Mouse (Mus musculus) MEL-GATA-1-ER (cell line): ENCODE results near the gene Pgc.

Experiments used
- DNase-seq: peaks from one replicate; pipeline ENCODE4 v3.0.0-alpha.2; 2012; ENCODE audit warnings: low read depth; ENCODE audit errors: extremely low read depth

Pgc gene

DNA sequence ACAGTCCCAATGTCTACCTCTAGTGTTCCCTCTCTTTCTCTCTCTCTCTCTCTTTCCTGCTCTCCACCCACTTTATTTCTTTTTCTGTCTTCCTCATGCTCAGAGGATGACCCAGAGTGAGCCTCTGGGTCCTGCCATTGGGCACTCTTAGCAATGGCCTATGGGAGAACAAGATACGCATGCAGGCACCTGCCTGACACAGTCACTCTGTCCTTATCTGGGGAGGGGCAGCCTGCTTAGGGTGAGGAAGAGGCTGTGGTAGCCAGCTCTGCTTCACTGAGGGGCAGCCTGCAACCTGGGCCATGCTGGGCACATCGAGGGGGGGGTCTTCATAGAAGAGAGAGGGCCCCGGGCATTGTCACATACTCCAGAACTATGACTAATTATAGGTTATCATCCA lies 23.0 kb downstream of the Pgc start:
- no peak for DNase-seq

DNA sequence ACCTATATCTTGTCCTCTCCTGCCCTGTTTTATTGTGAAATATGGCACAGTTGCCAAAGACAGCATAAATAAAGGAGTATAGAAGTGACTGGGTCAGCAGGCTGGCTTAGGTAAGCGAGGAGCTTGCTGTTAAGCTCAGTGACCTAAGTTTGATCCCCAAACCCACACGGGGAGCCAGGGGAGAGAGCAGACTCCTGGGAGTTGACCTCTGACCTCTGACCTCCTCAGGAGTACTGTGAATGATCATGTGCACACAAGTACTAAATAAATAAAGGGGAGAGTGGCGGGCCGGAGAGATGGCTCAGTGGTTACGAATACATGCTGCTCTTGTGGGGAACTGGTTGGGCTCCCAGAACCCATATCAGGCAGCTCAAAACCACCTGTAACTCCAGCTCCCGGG lies 23.5 kb downstream of the Pgc start:
- no peak for DNase-seq

DNA sequence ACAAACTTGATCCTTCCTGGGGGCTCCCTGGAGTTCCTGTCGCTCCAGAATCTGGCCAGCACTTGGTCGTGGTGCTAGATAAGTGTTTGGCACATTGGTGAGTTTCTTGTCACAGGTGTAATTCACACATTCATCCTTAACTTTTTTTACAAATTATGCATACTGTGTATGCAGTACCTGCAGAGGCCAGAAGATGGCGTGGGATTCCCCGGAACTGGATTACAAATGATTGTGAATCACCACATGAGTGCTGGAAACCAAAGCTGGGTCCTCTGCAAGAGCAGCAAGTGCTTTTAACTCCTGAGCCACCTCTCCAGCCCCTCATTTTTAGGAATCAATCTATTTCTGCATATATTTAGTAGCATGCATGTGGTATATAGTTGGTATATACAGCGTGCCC lies 25.2 kb downstream of the Pgc start:
- DNase-seq = no peak

DNA sequence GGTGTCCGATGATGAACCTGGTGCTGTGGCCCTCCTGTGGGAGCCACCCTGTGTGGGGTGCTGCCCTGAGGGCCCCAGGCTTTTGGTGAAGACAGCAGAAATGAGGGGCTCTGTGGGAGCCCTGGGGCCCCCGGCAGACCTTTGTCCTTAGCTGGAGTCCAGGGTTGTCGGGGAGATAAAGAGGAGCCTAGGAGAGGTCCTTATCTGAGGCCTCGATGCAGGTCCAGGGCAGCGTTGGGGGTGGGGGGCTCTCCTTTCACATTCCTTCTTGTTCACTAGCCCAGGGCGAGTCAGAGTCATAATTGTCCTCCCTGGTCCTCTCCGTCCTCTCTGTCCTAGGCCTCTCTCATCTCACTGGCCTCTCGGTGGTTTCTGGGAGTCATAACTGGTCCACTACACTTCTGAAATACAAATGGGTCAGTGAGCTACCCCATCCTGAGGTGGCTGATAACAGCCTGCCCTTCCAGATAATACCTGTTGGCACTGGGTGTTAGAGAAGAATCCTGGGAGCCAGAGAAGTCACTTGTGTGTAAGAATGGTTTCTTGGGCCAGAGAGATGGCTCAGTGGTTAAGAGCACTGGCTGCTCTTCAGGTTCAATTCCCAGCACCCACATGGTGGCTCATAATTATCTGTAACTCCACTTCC lies 26.6 kb downstream of the Pgc start:
- peak; percentile 38 for DNase-seq

DNA sequence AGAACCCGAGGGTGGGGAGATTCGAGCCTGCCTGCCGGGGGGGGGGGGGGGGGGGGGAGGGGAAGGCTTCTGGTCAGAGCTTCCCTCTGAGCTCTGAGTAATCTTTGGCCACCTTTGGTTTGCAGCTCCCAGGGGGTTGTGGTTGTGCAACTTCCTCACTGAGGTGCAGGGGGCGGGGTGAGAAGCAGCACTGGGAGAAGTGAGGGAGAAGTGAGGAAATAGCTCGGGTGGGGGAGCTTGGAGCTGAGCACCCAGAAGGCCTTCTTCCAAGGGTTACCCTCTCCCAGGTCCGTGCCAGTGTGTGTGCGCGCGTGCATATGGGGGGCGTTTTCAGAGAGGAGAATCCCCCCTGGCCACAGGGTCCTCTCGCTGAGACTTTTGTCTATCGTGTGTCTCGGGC lies 27.6 kb downstream of the Pgc start:
- peak; percentile 91 for DNase-seq

DNA sequence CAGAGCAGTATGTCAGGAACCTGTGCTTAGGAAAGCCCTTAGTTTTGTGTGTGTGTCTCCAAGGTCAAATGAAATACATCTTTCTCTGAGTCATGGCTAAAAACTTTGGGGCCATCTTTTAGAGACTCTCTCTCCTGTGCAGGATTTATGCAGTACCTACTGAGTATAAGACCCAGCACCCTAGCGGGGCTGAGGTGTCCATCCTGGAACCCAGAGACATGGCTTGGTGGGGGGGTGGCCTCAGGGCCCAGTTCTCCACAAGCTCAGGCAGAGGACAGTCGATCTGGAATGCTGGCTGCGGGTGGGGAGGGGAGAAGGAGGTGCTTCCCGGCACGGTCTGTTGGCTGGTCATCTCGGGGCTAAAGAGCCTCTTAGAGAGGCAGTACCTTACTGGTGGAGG lies 29.7 kb downstream of the Pgc start:
- no peak for DNase-seq

DNA sequence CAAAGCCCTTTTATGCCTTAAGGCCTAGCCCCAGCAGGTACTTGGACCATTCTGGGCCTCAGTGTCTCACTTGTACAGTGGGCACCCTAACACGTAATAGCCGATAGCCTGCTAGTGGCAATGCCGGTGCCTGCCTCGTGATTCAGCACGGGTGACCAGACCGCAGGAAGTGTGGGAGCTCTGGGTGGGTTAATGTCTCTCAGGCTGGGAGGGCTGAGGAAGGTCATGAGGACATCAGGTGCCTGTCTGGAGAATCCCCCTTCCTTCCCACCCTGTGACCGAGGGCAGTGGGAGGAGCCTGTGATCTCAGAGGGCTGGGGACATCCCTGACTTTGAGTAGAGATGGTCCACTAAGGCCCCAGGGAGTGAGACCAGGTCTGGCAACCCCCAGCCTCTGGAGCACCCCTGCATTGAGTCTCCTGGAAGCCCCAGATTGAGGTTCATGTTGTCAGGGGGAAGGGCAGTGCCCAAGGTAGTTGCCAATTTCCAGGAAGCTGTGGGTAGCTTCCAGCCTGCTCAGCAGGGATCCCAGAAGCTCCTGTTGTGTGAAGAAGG lies 30.5 kb downstream of the Pgc start:
- DNase-seq = no peak

DNA sequence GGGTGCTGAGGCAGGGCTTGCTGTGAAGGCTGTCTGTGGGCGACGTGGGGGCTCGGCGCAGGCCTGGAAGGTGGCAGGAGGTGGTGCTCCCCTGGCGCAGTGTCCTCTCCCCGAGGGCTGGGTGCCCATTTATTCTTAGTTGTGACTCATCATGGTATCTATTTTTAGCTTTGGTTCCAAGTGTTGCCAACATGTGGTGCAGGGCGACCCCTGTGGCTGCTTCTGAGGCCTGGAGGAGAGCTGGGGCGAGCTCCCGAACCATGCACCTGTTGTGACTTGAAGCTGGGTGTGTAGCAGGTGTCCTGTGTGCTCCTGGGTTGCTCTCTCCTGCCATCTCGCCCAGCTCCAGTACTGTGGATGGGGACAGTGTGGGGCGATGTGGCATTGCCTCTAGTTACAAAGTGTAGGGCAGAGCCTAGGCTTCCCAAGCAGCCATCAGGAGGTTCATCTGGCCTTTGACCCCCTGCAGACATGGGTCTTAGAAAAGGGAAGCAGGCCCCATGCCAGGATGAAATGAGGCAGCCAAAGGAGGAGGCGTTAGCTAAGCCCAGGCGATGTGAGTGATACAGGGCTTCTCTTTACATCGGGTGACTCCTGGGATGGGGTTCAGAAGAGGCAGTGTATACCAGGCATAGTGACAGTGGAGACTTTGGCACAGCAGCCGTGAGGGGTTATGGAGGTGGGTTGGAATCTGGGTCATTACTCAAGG lies 33.2 kb downstream of the Pgc start:
- DNase-seq = no peak

DNA sequence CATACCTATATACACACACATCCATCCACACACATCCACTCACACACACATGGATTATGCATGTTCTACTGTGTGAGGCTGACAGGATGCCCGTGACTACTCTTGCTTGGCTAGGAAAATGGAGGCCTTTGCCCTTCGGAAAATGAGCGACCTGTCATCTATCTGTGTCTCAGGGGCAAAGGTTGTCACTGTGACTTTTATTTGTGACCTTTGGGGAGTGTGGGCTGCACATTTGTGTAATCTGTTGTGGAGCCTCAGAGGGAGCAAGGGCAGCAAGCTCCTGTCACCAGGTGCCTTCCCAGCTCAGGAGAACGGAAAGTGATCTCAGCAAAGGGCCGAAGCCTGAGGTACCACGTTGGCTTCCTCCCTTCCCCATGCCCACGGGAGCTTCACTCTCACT lies 35.4 kb downstream of the Pgc start:
- DNase-seq = no peak

DNA sequence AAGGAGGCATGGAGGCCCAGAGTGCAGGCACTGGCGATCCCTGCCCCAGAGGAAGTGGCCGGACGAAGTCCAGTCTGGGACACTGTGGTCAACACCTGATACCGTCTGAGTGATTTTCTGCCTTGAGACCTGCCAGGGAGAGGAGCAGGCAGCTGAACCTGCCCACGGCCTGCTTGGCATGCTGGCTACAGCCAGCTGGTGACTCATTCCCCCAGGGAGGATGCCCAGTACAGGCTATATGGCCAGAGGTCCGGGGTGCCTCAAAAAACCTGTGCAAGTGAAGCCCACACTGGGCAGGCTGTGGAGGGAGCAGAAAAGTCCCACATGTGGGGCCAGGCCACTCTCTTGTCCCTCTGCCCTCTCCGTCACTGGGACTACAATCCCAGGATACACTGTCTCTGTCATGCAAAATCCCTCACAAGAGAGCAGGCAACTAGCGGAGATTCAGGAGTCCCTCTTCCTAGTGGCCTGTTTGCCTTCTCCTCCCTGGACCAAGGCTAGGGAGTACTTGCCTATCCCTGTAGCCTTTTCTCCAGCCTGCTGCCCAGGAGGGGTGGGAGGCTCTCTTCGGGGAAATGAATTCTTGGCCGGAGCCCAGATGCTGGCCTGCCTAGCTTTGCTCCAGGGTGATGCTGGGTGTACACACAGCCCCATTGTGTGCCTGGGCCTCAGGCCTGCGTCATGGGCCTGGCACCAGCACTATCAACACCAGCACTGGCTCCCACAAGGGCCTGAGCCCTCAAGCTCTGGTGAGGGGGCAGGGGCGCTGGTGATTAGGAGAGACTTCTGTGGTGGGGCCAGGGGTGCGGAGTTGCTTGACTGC lies 36.1 kb downstream of the Pgc start:
- no peak for DNase-seq

DNA sequence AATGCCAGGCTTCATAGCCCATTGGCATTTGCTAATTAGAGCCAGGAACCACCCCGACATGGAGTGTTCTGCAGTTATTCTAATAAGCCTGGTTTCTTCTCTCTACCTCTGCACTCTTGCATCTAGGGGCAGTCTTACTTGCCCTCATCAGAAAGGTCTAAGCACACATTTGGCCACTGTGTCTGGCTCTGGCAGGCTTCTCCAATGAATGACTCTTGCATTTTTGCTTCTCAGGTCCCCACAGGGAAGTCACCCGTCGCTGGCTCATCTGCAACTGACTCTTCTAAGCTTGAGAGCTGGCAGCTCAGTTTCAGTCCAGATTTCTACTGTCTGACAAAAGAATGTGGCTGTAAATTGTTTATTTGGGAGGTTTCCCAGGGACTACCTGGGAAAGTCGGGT lies 39.3 kb downstream of the Pgc start:
- no peak for DNase-seq

DNA sequence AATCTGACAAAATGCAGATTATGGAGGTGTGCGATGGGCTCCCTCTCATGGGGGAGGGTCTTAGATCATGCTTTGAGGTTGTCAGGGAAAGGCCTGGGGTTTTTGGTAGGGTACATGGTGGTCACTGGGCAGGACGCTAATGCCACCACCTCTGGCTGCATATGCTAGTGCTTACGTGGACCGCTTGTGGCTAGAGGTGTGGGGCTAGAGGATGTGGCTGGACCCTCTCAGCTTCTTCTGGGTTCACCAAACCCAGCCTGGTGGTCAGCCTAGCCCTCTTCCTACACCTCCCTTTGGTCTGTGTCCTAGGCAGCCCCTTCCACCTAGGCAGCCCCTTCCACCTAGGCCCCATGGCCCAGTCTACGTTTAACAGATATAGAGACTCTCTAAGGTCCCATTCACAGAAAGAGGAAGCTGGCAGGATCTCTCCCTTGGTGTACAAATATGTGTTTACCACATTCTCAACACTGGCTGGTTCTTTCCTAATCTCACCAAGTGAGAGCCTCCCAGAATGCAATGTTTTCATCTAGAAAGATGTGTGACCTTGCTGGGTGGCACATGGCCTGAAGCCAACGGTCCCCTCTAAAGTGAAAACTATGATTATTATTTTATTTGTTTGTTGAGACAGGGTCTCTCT lies 39.9 kb downstream of the Pgc start:
- peak; percentile 78 for DNase-seq

DNA sequence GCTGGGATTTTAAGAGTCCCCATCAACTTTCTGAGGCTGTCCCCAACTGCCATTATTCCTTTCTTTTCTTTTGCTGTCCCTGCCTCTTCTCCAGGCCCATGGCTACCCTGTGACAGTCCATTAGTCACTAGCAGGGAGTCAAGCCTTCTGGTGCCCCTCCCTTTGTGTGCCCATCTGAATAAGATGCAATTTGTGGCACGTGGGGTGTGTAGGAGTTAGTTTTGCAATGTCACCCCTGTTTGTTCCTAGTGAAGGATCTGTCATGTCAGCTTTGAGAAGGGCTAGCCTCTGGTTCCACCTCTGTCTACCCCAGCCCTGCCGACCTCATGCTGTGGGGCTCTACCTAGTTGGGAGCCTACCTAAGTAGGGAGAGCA lies 40.4 kb downstream of the Pgc start:
- DNase-seq = no peak

DNA sequence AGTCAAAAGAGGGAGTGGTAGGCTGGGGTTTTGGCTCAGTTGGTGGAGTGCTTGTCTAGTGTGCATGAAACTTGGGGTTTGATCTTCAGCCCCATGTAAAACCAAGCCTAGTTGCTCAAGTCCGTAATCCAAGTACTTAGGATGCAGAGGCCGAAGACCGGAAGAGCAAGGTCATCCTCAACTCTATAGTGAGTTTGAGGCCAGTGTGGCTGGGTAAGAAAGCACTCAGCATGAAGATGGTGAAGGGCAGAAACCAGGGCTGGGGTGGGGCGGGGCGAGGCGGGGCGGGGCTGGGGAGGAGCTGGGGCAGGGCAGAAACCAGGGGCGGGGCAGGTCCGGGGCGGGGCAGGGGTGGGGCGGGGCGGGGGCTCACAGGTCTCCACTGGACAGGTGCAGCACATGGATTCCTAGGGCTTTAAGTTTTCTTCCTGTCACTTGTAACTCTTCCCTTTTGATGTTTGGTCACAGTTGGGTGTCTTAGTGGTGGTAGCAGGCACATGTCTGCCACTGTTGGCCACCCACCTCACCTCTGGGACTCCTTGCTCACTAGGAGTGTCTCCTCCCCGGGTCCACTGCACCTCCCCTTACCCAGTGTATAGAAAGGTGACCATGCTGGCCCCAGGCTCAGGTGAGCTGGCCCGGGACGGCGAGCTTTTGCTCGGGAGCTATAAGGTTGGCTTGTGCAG lies 41.0 kb downstream of the Pgc start:
- DNase-seq = no peak

DNA sequence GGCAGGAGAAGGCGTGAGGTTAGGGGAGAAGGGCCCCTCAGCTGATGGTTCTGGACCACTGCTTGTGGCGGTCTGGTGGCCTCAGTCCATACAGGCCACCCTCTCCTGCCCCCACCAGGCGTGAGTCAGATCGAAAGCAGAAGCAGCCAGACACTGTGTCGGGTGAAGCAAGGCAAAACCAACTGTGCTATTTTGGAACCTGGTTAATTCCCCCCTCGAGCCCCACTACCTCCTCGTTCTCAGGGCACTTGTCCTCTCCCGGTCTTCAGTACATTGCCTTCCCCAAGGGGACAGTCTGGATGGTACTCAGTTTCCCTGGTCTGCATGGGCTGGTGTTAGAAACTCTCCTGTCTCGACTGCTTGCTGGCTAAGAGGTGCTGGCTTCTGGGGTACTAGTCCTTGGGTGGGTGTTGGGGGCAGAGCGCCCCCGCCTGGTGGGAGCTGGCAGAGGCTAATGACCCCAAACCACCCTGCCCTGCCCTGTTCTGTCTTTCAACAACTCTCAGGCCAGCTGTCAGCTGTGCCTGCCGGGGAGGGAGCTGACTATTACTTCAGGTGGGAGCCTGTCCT lies 42.1 kb downstream of the Pgc start:
- no peak for DNase-seq

DNA sequence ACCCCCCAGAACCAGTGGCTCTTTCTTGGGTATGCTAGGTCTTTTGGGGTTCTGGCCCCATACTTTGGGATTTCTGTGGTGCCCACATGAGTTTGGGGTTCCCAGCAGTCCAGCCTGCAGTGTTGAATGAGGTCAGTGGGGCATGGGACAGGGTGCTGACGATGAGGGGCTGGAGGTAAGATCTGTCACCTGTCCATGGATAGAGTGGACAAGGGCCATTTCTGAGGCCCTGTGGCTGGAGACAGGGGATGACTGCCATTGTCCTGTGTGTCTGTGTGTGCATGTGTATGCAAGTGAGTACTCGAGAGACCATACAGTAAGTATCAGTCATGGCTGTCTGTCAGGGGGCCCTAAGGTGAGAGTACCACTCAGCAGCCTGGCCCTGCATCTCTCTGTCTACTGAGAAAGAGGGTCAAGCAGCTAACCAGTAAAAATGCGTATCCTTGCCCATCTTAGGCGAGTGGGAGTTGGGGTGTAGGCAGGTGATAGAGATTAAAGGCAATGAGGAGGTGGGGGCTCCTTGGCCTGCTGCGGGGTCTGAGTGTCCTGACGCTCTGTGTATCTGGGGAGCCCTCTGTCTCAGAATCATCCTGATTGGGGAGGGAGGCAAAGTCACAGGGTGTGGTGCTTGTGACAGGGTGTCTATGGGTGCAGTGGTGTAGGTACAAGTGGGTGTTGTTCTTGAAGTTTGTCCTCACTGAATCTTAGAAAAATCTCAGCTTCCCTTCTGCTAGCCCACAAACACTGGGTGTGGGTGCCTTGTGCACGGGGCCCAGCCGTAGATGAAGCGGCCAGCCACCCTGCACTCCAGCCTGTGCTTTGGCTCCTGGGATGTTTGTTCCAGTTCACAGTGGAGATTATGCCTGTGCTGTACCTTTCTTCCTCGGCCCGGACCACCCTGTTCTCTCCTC lies 43.0 kb downstream of the Pgc start:
- DNase-seq = no peak

DNA sequence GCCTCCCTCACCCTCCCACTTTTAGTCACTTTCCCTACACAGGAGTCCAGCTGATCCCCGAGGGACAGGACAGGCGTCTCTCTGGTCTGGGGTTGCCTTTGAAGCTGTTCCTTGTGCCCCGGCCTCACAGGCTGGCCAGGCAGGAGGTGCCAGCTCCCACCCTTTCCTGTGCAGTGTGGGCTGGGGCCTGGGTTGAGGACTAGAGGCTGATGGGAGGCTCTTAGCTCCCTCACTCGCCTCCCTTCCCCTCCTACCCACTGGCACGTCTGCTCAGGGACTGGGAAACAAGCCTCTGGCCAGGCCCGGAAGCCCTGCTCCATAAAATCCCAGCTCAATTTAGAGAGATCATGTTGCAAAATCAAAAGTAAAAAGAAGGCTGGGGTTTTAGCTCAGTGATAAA lies 47.0 kb downstream of the Pgc start:
- no peak for DNase-seq

DNA sequence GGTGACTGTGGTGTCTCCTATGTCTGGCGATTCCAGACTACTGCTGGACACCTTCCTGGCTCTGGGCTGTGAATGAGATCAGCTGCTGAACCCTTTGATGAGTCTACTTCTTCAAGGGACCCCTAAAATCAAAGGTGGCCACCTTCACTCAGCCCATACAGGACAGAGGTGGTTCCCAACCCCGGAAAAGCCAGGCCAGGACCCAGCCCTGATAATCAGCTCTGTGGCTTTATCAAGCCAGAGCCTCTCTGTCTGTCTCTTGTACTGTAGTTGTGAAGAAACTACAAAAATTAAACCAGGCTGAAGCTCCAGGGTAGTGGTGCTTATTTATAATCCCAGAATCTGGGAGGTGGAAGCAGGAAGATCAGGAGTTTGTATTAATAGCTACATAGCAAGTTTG lies 50.5 kb downstream of the Pgc start:
- DNase-seq = no peak

DNA sequence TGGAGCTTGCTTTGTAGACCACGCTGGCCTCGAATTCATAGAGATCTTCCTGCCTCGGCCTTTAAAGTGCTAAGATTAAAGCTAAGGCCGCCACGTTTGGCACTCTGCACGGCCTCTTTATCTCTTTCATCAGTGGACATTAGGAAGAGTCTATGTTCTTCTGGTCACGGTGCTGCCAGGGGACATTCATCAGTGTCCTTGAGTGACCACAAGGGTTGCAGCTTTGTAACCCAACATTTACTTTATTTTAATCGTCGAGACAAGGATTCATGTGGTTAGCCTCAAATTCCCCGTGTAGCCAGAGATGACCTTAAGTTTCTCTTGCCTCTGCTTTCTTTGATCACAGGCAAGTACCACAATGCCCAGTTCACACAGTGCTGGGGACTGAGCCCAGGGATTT lies 53.8 kb downstream of the Pgc start:
- DNase-seq = no peak

DNA sequence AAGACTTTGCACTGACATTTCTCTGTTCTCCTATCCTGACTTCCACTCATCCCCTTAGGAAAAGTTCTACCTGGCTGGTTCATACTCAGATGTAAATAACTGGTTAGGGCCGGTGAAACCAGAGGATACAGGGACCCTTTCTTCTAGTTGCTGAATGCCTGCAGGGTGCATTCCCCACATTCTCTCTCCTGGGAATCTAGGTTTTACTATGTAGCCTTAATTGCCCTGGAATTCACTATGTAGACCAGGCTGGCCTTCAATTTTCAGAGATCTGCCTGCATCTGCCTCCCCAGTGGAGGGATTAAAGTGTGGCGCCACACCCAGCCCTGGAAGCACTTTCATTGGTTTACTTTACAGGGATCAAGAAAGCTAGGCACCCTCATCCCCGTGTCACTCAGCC lies 55.8 kb downstream of the Pgc start:
- DNase-seq = no peak
